Mouse (Mus musculus) myocyte (in vitro differentiated cells): ENCODE data around the gene Ttll5.

Experiments
- CEBPB ChIP-seq: IDR thresholded peaks from 2 replicates; pipeline ENCODE4 v1.6.1; 2011; ENCODE audit warnings: mild to moderate bottlenecking, moderate library complexity; ENCODE audit not compliant: poor library complexity, insufficient read depth, severe bottlenecking
- E2F4 ChIP-seq: IDR thresholded peaks from one replicate; pipeline ENCODE4 v1.6.1; 2011; ENCODE audit warnings: mild to moderate bottlenecking, control low read depth, moderate library complexity; ENCODE audit not compliant: insufficient read depth
- MAX ChIP-seq: IDR thresholded peaks from one replicate; pipeline ENCODE4 v1.6.1; 2011; ENCODE audit warnings: low read depth, mild to moderate bottlenecking, control low read depth
- MYOD1 ChIP-seq, 3 experiments: IDR thresholded peaks; one replicate each; pipeline ENCODE4 v1.6.1; 2011; ENCODE audit warnings: control low read depth in 2 of 3, low read depth in 2 of 3, mild to moderate bottlenecking in 2 of 3, moderate library complexity in 1 of 3; ENCODE audit not compliant: insufficient read length in 2 of 3, control insufficient read depth in 1 of 3
- MYOG ChIP-seq, 3 experiments: IDR thresholded peaks; one replicate each; pipeline ENCODE4 v1.6.1; 2011; ENCODE audit warnings: control low read depth in 2 of 3, low read depth in 2 of 3, mild to moderate bottlenecking in 2 of 3; ENCODE audit not compliant: insufficient read length in 2 of 3, control insufficient read depth in 1 of 3, insufficient read depth in 1 of 3
- POLR2A ChIP-seq: IDR thresholded peaks from one replicate; pipeline ENCODE4 v1.6.1; 2011; ENCODE audit warnings: low read depth, mild to moderate bottlenecking, control low read depth, moderate library complexity; ENCODE audit not compliant: insufficient read length
- POLR2AphosphoS2 ChIP-seq: IDR thresholded peaks from one replicate; pipeline ENCODE4 v1.6.1; 2011; ENCODE audit warnings: low read depth, control low read depth; ENCODE audit not compliant: insufficient read length
- REST ChIP-seq: IDR thresholded peaks from one replicate; pipeline ENCODE4 v1.6.1; 2011; ENCODE audit warnings: mild to moderate bottlenecking, control low read depth, moderate library complexity; ENCODE audit not compliant: insufficient read depth, insufficient read length
- SRF ChIP-seq: IDR thresholded peaks from one replicate; pipeline ENCODE4 v1.6.1; 2011; ENCODE audit warnings: low read depth; ENCODE audit not compliant: control insufficient read depth, insufficient read length
- TCF12 ChIP-seq: IDR thresholded peaks from one replicate; pipeline ENCODE4 v1.6.1; 2011; ENCODE audit warnings: mild to moderate bottlenecking, control low read depth; ENCODE audit not compliant: poor library complexity, insufficient read depth, severe bottlenecking
- TCF3 ChIP-seq: IDR thresholded peaks from one replicate; pipeline ENCODE4 v1.6.1; 2011; ENCODE audit warnings: low read depth, control low read depth; ENCODE audit not compliant: insufficient read length
- USF1 ChIP-seq: IDR thresholded peaks from one replicate; pipeline ENCODE4 v1.6.1; 2011; ENCODE audit warnings: low read depth, mild to moderate bottlenecking, control low read depth, moderate library complexity

DNA sequence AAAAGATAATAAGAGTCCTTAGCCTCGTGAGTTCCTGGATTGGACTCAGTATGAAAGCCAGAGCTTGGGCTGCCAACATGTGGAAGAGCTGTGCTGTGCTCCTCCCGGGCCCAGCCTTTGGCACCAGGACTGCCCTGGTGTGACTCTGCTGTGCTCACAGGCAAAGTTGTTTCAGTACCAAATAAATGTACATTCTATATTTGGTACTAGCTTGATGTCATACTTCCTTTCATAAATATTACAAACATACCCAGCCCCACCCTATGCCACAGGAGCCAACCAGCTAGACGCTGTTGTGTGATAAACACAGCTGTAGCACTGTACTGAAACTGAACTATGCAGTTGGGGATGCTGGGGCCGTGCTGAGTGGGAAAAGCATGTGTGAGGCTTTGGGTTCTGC is 149.1 kb downstream of the Ttll5 start:
- peak; percentile 57 for TF ChIP-seq POLR2A
- TF ChIP-seq MYOD1 (IDR thresholded peaks at IDR 0.05; ENCODE audit: control insufficient read depth in 1 of 3, insufficient read length in 2 of 3, low read depth in 2 of 3): peak in 2 of 3 experiments; percentile 49 to 64
- no peak for TF ChIP-seq CEBPB
- TF ChIP-seq POLR2AphosphoS2: peak; percentile 32
- TF ChIP-seq MAX: no peak
- TF ChIP-seq E2F4: no peak
- TF ChIP-seq USF1: no peak
- peak; percentile 76 for TF ChIP-seq SRF
- TF ChIP-seq TCF12: peak; percentile 60
- peak in 1 of 3 experiments; percentile 38 for TF ChIP-seq MYOG (IDR thresholded peaks at IDR 0.05; ENCODE audit: control insufficient read depth in 1 of 3, insufficient read depth in 1 of 3, insufficient read length in 2 of 3, low read depth in 2 of 3)
- TF ChIP-seq TCF3: no peak
- no peak for TF ChIP-seq REST
